Mouse (Mus musculus) forelimb bud, embryonic 11.5 days (tissue): ENCODE measurements around the gene Atp6ap1.

Experiments
- DNase-seq: peaks from one replicate; pipeline ENCODE4 v3.0.0-alpha.2; 2012; ENCODE audit warnings: low read depth, low spot score

Atp6ap1 gene

DNA sequence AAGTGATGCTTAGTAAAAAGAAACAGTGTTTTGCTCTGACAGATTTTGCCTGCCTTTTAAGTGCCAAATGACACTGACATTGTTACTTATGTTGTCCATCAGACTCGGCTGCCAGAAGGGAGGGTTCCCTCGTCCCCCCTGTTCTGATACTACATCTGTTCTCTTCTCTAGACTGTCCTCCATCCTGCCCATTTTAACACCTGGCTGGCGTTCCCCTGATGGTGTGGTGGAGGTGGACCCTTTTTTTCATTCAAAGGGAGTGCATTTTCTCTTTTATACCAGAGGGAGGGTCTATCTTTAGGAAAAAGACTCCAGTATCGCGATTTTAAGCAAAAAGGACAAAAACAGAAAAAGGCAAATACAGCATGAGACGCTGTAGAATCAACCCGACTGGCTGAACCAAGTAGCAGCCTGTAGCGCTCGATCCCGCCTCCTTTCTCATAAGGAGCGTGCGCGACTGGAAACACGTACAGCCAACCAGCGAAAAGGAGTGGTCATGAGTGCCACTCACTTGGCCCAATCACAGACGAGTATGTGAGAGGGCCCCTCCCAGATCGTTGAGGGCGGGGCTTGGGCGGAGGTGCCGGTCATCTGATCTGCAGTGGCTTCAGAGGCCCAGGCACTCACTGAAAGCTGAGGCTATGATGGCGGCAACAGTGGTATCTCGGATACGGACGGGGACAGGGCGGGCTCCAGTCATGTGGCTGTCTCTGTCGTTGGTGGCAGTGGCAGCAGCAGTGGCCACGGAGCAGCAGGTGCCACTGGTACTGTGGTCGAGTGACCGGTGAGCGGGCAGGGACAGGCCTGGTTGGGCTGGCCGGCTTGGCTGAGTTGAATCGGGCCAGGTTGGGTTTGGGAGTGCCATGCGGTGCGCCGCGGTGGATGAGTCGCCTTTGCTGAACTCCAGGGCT is at the start of gene Atp6ap1:
Atp6ap1 (plus strand) TSS at position 560 of the 911 bp plus-strand sequence.
- DNase-seq = peak; percentile 91

DNA sequence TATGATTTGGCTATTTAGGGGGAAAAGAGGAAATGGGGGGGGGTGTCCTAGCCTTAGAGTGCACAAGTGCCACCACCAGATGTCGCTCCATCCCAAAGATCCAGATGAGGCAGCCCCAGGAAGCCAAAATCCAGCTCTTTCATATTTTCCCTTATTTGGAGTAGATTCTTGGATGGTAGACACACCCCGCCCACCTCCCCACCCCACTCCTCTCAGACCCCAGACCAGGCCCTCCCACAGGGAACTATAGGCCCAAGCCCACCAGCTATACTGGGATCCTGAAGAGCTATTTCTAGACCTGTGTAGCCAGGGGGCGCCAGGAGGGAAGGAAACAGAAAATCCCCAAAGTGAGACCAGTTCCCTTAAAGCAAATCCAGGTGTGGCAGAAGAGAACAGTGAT is 48.2 kb upstream of the Atp6ap1 start:
- DNase-seq = peak; percentile 83

DNA sequence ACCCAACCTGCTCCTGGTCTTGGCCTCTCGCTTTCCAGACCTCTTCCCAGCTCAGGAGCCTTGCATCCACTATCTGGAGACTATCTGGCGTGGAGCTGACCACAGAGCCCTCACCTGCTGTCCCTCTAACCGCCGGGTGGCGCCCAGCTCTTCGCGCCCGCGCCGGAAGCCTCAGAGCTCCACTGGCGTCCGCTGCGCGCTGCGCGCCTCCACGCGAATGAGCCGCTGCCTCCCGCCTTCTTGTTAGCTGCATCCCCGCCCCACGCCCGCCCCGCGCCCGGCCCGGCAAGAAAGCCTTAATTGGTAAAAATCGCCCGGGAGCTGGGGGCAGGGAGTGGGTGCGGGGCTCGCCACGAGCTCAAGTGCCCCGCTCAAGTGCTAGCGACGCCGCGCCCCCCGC is 47.3 kb upstream of the Atp6ap1 start, which contains the start of gene Flna:
Flna (minus strand) TSS at position 206 of the 400 bp plus-strand sequence.
- DNase-seq = no peak

DNA sequence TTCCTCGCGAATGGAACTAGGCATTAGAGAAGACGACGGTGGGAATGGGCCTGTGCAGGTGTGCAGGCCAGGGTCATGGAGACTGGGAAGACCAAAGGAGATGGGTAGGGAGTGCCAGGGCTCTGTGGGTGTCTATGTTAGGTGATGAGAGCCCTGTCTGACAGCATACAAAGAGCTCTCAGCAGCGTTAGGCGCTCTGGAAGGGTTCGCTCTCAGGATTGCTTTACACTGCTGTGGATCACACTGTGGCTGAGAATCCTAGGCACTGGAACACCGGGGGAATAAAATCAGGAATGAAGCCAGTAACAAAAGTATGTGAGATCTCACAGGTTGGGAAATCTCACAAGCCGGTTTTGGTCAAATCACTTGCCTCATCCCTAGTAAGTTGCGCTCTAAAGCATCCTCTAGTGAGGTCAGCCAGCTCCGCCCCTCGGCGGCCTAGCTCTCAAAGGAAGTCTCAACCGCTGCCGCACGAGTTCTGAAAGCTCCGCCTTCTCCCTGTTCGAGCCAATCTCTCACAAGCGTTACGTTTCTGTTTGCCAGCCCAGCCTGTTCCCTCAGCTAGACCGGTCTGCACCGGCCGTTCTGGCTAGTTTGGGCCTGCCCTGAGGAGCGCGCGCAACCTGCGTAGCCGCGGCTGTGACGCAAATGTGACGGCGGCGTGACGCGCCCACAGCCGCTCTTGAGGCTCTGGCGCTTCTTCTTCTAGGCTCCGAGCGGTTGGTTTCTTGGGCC is 42.6 kb upstream of the Atp6ap1 start, which contains the start of gene Emd:
Emd (plus strand) TSS at position 535 of the 735 bp plus-strand sequence.
- peak; percentile 90 for DNase-seq

DNA sequence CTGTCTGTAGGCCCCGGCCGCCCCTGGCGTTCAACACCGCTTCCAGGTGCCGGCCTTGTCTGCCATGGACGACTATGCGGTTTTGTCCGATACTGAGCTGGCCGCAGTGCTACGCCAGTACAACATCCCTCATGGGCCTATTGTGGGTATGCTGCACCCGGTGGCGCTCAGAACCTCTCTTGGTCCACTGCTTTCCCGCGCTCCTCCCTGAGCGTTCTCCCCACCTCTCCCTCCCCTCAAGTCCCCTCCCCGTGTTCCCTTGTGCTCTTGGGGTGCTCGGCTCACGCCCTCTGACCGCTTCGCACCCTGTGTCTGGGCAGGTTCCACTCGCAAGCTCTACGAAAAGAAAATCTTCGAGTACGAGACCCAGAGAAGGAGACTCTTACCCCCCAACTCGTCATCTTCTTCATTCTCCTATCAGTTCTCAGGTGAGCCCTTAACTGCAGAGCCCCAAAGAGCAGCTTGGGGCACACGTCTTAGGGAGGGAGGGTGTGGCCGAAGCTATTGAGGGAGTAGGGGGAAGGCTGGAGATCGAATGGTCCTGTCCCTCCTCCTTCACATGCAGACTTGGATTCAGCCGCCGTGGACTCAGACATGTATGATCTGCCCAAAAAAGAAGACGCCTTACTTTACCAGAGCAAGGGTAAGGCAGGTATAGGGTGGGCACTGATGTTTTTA is 41.9 kb upstream of the Atp6ap1 start:
- DNase-seq = no peak

DNA sequence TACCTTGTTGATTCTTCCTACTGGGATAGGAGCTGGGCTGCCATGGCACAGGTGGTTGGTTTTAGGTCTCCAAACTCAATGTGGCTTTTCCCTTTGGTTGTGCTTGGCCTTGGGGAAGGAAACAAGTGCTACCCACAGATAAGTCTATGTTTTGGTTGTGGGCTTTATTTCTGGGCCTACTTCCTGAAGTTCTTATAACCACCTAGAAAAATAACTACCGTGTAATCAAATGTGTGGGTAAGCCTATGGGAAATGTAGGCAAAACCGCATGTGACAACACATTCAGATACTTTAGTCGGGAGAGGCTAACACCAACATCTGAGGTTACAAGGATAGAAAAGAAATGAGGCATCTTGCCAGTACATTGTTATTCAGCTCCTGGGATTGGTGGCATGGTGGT is 39.2 kb upstream of the Atp6ap1 start:
- no peak for DNase-seq

DNA sequence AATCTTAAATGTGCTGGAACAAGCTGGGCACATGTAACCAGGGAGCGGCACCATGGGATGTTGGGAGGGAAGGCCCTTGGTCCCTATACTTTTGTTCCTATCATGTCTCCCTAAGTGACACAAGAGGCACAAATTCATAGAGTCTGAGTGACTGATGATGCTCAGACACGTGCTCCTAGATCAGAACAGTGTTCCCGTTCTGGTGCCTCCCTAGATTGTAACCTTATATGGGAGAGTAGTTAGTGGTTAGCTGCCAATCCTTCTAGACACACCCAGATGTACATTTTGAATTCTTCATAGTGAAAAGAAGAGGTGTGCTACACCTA is 27.2 kb upstream of the Atp6ap1 start:
- DNase-seq = no peak

DNA sequence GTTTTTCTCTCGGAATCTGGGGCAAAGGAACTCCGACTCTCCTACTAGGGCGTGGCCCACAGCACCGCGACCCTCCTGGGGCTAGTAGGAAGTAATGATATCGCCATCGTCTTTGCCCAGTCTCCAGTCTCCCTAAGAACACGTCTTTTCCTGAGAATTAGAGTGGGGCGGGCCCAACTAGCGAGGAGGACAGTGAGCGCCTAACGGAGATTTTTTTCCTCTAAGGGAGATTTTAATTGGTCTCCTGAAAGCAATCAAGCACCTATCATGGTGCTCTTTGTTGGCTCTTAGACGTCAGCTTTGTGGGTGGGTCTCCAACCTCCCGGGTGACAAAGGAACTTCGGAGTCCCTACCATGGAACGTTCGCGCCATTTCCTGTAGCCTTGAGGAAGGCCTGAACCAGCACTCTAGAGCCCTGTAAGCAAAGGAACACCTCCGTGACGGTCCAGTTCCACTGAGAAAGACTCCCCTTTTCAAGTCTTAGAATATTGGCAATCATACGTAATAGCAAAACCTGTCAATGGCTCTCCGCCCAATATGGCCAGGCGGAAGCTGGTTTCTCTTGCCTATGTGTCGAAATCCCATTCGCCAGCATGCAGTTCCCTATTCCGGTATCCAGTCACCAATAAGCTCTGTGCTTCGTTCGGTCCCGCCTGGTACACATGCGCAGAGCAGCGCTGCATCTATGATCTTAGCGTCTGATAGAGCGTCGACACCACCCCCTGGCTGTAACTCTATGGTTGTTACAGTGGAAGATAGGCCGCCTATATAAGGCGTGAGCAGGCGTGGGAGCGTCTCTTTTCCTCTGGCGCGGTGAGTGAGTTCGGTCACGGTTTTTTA is 26.6 kb upstream of the Atp6ap1 start, which contains the start of gene Rpl10:
Rpl10 (plus strand) TSS at position 751 of the 840 bp plus-strand sequence.
- peak; percentile 97 for DNase-seq

DNA sequence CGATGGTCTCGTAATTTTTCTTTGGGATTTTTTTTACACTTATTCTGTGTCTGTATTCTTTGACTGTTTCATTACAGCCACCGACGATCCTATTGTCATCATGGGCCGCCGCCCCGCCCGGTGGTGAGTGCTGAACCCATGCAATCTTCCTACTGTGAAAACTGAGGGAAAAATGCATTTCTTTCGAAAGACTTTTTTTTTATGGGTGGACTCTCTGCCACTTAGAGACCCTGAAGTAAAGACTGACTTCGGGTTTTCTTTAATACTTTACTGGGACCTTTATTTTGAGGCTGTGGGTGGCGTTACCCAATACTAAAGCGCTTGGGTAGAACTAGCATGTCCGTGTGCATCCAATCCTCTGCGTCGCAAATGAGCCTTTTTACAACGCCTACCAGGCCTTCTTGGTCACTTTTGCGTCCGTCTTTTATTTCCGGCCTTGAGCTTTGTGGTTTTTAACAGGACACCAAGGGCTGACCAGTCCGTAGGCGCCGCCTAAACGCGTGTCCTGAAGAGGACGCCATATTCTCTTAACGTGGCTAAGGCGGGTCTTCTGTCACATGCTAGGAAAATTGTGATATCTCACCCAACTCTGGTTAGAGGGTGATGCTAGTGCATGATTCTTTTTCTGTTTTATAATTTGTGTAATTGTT is 25.9 kb upstream of the Atp6ap1 start:
- DNase-seq = peak; percentile 40

DNA sequence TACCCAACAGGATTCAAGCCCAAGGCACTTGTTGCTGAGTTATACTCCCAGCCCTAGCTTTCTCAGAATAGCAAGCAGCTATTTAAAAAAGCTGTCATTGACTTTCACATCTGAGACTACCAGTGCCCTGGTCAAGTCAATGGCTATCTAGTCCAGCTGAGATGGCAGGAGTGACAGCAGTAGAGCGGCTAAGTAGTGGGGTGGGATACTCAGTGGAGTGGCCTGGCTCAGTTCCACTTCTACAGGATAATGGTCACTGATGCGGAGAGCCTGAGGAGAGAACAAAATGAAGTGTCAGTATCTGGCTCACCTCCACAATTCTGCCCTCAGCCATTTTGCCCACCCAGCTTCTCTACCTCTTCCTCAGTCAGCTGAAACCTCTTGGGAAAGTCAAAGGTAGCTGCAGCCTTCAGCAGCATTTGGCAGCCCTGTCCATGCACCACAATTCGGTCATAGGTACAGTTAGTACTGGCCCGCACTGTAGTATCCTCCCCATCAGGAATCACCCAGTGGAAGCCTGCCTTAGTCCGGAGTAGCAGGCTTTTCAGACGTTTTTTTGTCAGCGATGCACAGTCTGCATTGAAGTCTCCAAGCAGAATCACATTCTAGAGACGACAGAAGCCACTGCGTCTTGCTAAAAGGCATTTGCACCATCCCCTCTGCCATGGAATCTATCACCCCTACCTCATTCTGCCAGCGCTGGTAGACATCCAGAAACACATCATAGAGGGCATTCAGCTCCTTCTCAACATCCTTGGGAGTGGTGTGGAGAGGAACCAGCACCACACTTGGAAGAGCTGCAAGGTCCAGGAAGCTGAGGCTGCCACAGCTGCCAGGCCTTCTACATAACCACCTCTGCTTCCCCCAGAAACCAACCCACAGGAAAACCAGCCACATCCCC is 23.2 kb upstream of the Atp6ap1 start:
- no peak for DNase-seq

DNA sequence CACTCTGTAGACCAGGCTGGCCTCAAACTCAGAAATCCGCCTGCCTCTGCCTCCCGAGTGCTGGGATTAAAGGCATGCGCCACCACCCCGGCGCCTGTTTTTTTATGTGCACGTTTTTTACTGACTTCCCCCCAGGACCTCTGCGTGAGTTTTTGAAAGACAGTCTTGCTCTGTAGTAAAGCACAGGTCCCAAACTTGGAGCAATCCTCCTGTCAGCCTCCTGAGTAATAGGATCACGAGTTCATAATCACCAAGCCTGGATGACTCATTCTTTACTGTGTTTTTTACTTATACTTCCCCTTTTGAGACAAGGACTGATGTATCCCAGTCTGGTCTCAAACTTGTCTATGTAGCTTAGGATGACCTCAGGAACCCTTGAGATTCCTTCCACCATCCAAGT is 19.0 kb upstream of the Atp6ap1 start:
- no peak for DNase-seq

DNA sequence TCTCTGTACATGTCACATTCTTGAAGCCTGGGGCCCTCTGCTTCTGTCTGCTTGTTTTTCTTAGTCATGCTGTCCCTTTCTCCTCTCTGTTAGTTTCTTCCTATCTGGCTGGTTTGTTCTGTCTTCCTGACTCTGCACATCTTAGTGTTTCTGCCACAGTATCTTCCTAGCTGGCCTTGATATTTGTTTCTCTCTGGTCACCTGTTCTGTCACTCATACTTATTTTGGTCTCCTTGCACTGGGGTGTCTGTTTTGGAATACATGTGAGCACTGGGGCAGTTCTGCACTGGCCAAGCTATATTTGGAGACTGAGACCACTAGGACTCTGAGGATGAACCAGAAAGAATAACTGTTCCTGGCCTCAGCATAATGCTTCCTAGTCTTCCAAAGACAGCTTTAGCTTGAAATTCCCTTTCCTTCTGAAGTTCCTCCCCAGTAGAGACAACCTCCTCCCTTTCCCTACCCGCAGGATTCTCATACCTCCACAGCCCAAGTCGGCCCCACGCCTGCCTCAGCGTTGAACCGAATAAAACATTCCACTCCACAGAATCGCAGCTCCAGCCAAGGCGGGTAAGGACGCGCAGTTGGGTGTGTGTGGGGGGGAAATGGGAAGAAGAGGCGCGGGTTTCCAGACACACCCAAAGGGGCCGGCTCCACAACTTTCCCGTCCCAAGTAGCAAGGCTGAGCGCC is 15.7 kb upstream of the Atp6ap1 start:
- DNase-seq = no peak

DNA sequence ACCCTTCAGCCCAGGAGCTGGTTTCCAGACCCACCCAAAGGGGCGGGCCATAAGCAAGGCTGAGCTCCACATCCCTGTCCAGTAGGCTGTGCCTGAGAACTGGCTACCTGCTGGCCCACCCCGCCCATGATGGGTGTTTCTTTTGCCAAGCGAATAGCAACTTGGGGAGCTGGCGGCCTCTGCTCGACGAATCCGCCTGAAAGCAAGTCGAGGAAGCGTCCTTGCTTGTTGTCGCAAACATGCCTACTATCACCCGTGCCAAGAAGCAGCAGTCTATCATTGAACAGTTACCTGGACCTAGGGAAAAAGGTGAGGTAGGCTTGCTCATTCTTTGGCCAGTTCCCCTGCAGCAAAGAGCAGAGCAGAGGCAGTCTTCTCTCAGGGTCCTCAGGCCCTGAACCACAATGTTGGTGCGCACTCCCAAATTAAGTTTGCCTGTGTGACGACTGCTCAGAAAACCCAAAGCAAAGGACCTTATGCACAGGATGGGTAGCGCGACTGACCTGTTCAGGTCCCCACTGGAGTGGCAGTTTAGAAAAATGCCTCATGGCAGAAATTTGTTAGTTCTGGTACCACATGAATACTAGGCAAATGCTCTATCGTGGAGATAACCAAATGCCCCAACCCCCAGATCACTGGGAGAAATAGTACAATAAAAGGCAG is 15.0 kb upstream of the Atp6ap1 start, which contains the start of the genes Taz and Dnase1l1:
Taz (plus strand) TSS at position 181 of the 663 bp plus-strand sequence.
Dnase1l1 (minus strand) TSS at position 606 of the 663 bp plus-strand sequence.
- DNase-seq = peak; percentile 58

DNA sequence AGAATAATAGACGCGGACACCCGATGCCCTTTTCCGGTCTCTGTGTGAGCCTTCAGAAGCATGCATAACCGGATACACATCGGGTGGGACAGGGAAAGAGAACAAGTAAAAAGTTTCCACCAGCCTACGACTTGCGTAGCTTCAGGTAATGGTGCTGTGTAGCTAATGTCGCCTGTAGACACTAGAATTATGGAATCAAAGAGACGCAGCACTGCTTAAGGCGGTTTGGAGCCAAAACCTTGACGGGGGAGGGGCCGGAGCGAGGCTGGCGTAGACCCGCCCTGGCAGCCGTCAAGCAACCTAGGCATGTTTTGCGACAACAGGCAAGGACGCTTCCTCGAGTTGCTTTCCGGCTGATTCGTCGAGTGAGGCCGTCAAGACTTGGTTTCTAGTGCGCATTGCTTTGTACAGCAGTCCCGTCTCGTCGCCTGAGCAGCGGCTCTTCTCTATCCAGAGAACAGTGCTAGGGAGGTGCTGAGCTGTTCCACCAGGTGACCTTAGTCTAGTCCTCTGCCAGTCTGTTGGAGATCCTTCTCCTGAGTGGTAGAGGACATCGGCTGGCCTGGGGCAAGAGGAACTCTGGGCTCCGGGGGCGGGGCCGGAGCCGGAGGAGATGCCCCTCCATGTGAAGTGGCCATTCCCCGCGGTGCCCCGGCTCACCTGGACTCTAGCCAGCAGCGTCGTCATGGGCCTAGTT is 14.4 kb upstream of the Atp6ap1 start:
- peak; percentile 78 for DNase-seq

DNA sequence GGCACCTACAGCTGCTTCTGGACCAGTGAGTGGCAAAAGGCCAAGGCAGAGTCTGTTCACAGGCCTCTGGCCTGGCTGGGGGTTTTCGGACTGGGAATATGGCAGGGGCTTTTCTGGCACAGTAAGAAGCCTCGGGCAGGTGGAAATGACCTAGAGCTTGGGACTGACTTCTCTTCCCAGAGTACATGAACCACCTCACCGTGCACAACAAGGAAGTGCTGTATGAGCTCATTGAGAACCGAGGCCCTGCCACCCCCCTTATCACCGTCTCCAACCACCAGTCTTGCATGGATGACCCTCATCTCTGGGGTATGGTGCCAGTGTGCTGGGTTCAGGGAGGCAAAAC is 13.8 kb upstream of the Atp6ap1 start:
- no peak for DNase-seq

DNA sequence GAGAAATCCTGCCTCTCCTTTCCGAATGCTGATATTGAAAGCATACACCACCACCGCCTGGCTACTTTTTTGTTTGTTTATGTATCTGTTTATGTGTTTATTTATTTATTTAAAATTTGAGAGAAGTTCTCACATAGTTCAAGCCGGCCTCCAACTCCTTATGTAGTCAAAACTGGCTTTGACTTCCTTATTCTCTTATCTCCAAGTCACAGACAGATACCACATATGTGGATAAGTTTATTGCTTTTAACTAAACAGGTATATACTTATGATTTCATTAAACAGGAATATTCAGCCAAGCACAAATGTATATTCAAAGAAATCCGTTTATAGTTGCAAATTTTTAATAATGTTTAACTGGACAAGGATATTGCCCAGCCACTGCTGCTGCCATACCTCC is 3.5 kb upstream of the Atp6ap1 start:
- DNase-seq = no peak

DNA sequence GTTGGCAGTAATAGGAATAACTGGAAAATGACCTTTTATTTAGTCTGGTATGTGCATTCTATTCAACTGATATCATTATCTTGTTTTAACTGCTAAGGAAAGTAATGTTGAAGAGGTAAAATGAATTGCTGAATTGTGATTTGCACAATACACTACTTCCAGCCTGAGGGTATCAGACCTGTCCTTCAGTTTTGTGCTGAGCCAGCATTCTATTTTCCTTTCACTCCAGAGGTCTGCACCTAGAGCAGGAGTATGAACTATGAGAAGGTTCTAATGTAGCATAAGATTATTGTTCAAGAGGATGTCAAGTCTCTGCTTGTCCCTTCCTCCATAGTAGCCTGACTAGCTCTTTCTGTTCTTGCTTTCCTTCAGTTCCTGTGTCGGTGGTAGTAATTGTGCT is 1.5 kb downstream of the Atp6ap1 start:
- DNase-seq = no peak

DNA sequence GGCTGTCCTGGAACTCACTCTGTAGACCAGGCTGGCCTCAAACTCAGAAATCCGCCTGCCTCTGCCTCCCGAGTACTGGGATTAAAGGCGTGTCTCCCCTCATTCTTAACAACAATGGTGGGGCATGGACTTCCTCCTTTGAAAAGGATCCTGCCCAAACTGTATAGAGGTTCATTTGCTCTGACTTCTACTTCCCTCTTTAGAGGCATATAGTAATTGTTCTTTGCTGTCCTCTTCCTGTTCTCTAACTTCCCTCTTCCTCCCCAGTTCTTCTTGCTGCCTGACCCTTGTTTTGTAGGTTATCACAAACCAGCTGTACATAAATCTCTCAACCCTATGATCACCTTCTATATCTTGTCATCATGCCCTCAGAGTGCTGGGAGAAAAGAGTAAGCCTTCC is 2.8 kb downstream of the Atp6ap1 start:
- DNase-seq = no peak
